Mouse (Mus musculus): ENCODE measurements around the gene Rdx.

GRCm38 (mm10) chr9:52027257-52028020, 19.5 kb upstream of the Rdx start:
- TF ChIP-seq CTCF (IDR thresholded peaks at IDR 0.05; ENCODE audit: control insufficient read depth, insufficient read depth, insufficient replicate concordance, low read depth, low read length) (no peak), POLR2A (IDR thresholded peaks at IDR 0.05; ENCODE audit: control insufficient read depth, low read depth, low read length) (no peak)
